Mouse (Mus musculus) spleen, adult 2 months (tissue): ENCODE data around the gene Dab2. TPM values are rescaled to one million over a fixed set of nuclear protein-coding genes. Genes with fewer than 3 reads are reported as not detected.

Source experiments
- DNase-seq, 2 experiments: peaks; one replicate each; pipeline versions ENCODE4 v3.0.0 to v3.0.0-alpha.2; 2012 to 2021; ENCODE audit warnings: low spot score in 2 of 2, low read depth in 1 of 2
- H3K27ac ChIP-seq: fragments of 200-500 bp; 2 replicates; pipeline ENCODE4 v1.5.1; 2012; ENCODE audit warnings: low read length, inconsistent platforms; ENCODE audit not compliant: insufficient read depth
- H3K27me3 ChIP-seq: fragments of 200-500 bp; 2 replicates; pipeline ENCODE4 v1.6.1; 2012; ENCODE audit warnings: mild to moderate bottlenecking, moderate library complexity, low read length, inconsistent platforms; ENCODE audit not compliant: control insufficient read depth, insufficient read depth
- H3K36me3 ChIP-seq: fragments of 200-500 bp; 2 replicates; pipeline ENCODE4 v1.6.1; 2012; ENCODE audit warnings: mild to moderate bottlenecking, low read length, inconsistent platforms; ENCODE audit not compliant: control insufficient read depth, insufficient read depth
- H3K4me1 ChIP-seq: fragments of 200-500 bp; 2 replicates; pipeline ENCODE4 v1.6.1; 2011; ENCODE audit warnings: inconsistent platforms; ENCODE audit not compliant: control insufficient read depth, insufficient read depth, insufficient read length
- H3K4me3 ChIP-seq: fragments of 200-500 bp; 2 replicates; pipeline ENCODE4 v1.5.1; 2011; ENCODE audit warnings: mild to moderate bottlenecking, inconsistent platforms; ENCODE audit not compliant: insufficient read depth, insufficient read length; ENCODE audit errors: extremely low read depth
- CTCF ChIP-seq: fragments of 200-500 bp; IDR thresholded peaks from 2 replicates; pipeline ENCODE4 v1.5.1; 2011; ENCODE audit warnings: mild to moderate bottlenecking, inconsistent platforms; ENCODE audit not compliant: insufficient read depth, insufficient read length, insufficient replicate concordance; ENCODE audit errors: extremely low read depth
- POLR2A ChIP-seq: fragments of 200-500 bp; IDR thresholded peaks from 2 replicates; pipeline ENCODE4 v1.6.1; 2011; ENCODE audit warnings: low read depth, low read length, inconsistent platforms
- WGBS: fragments of 180-500 bp; shearing (Covaris S2); methylation state at CpG from one replicate; pipeline ENCODE4 v1.1.7; 2018; 5-methylcytosine and 5-hydroxymethylcytosine counted together
- polyA plus RNA-seq: library from polyadenylated mRNA; depleted of rRNA; stranded (reverse); fragments of >200 nt; gene quantifications from 2 replicates; pipeline ENCODE4 v1.2.3, GENCODE M21; 2012

Gene Dab2
- polyA plus RNA-seq, 1 experiment = 5.2 TPM

- DNase-seq = no peak
- H3K36me3 ChIP-seq = no peaks in the 10 kb centered on the region
- H3K4me3 ChIP-seq = no peak overlapping the region
- H3K27me3 ChIP-seq = no peaks in the 10 kb centered on the region
- WGBS = 85% methylated on average over 11 of the region's 11 CpGs
- H3K27ac ChIP-seq = no peak overlapping the region
- TF ChIP-seq POLR2A (no peak), CTCF (no peak)
- no peaks in the 10 kb centered on the region for H3K4me1 ChIP-seq
Observed at GRCm38 (mm10) chr15:6376785-6377184, 77.2 kb downstream of the Dab2 start.

GRCm38 (mm10) chr15:6384027-6384426 lies 84.4 kb downstream of the Dab2 start:
- 68% methylated on average over 6 of the region's 6 CpGs for WGBS
- TF ChIP-seq POLR2A (no peak), CTCF (no peak)
- peaks cover 4% of the 10 kb centered on the region for H3K27me3 ChIP-seq

DNA sequence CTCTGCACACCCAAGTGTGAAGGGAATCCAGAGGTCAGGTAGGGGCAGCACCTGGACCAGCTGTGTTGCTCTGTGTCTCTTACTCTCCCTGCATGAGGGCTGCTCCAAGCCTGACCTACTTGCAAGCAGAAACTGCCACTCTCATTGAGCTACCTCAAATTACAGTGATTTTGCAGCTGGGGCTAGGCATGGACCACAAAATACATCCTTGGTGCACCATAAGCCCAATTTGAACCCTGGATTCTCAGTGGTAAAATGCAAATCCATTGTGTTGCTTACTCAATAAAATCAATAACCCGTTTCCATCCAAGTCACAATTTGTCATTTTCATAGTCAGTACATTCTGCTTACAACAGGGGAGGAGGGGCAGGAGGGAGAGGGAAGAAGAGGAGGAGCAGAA lies 85.7 kb downstream of the Dab2 start:
- TF ChIP-seq POLR2A (no peak), CTCF (no peak)
- no peak for DNase-seq
- 84% methylated on average over 1 of the region's 1 CpGs for WGBS
- Histone ChIP-seq H3K36me3 (no peaks in the 10 kb centered on the region), H3K4me1 (peaks cover 3% of the 10 kb centered on the region; the same call in 1 of the 2 replicates), H3K27ac (no peak overlapping the region), H3K4me3 (no peak overlapping the region), H3K27me3 (peaks cover 4% of the 10 kb centered on the region)

More at GRCm38 (mm10) chr15:6384027-6384426, 84.4 kb downstream of the Dab2 start:
- DNase-seq = no peak
- Histone ChIP-seq H3K36me3 (no peaks in the 10 kb centered on the region), H3K4me3 (no peak overlapping the region), H3K4me1 (peaks cover 3% of the 10 kb centered on the region; the same call in 1 of the 2 replicates), H3K27ac (no peak overlapping the region)

- H3K4me1 ChIP-seq = peaks cover 3% of the 10 kb centered on the region; the same call in 1 of the 2 replicates
- peak in 1 of 2 experiments; percentile 6 for DNase-seq
- WGBS = 4% methylated on average over 49 of the region's 49 CpGs
- no peak overlapping the region; the same call in 1 of the 2 replicates for H3K27ac ChIP-seq
- no peaks in the 10 kb centered on the region for H3K36me3 ChIP-seq
- H3K4me3 ChIP-seq = peak overlapping the region; percentile 51
- no peak; the same call in 1 of the 2 replicates for TF ChIP-seq POLR2A
- TF ChIP-seq CTCF = no peak
- H3K27me3 ChIP-seq = peaks cover 4% of the 10 kb centered on the region
Observed at GRCm38 (mm10) chr15:6386159-6386951, 86.8 kb downstream of the Dab2 start.

- 48% methylated on average over 19 of the region's 19 CpGs for WGBS
- Histone ChIP-seq H3K27ac (peak overlapping the region; percentile 35; the same call in 1 of the 2 replicates), H3K4me3 (peak overlapping the region; percentile 51)
Observed at GRCm38 (mm10) chr15:6386961-6387728, 87.6 kb downstream of the Dab2 start.

DNA sequence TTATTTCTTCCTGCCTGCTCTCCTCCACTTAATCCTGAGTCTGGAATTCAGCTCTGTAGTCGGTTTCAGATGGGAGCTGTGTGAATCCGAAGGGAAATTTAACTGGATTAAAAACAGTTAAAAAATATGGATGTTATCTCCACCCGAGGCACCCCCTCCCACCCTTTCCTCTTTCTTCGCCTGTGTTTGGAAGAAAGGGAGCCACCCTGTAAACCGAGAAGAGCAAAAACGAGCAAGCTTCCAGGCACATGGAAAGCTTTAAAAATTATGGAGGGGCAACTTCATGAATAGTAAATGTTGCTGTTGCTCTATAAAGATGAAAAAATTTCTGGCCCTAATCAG lies 88.1 kb downstream of the Dab2 start:
- Histone ChIP-seq H3K4me1 (peaks cover 3% of the 10 kb centered on the region; the same call in 1 of the 2 replicates), H3K27ac (no peak overlapping the region), H3K4me3 (peak overlapping the region; percentile 48; the same call in 1 of the 2 replicates), H3K36me3 (no peaks in the 10 kb centered on the region), H3K27me3 (peaks cover 4% of the 10 kb centered on the region)
- no peak for TF ChIP-seq POLR2A
- TF ChIP-seq CTCF = no peak
- no peak for DNase-seq
- 76% methylated on average over 6 of the region's 6 CpGs for WGBS

More at GRCm38 (mm10) chr15:6386961-6387728, 87.6 kb downstream of the Dab2 start:
- Histone ChIP-seq H3K4me1 (peaks cover 3% of the 10 kb centered on the region; the same call in 1 of the 2 replicates), H3K36me3 (no peaks in the 10 kb centered on the region), H3K27me3 (peaks cover 4% of the 10 kb centered on the region)
- no peak for DNase-seq
- no peak for TF ChIP-seq CTCF
